Mouse (Mus musculus) thymus, adult 2 months (tissue): ENCODE measurements around the gene Ttf2.

Experiments
- CTCF ChIP-seq: fragments of 200-500 bp; IDR thresholded peaks from 2 replicates; pipeline ENCODE4 v1.5.1; 2012; ENCODE audit warnings: mild to moderate bottlenecking, control low read depth, low read length, moderate library complexity, borderline replicate concordance; ENCODE audit not compliant: control insufficient read depth, poor library complexity, insufficient read depth; ENCODE audit errors: extremely low read depth
- POLR2A ChIP-seq: fragments of 200-500 bp; IDR thresholded peaks from 2 replicates; pipeline ENCODE4 v1.6.1; 2012; ENCODE audit warnings: mild to moderate bottlenecking, low read length, control low read depth, moderate library complexity; ENCODE audit not compliant: control insufficient read depth, poor library complexity, insufficient read depth; ENCODE audit errors: extremely low read depth

DNA sequence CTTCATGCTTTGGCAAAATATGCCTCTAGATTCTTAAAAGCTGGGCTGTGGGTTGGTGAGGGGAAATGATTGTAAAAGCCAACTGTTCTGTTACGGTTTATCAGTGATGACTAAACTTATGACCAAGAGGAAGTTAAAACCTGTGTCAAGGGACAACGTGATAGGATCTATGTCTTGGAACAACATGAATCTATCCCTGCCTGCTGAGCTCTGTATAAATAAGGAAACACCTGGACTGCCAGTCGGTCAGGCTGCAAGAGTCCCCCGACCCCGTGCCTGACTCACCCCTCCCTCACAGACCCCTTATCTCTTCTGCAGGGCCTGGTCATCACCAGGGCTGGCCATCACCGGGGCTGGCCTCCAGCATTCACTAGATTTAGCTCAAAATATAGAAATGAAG is 63.3 kb downstream of the Ttf2 start:
- TF ChIP-seq CTCF (no peak), POLR2A (no peak)
